Mouse (Mus musculus) midbrain, embryonic 13.5 days (tissue): Measurements from ENCODE around the gene Col3a1. TPM values are rescaled to one million over a fixed set of nuclear protein-coding genes. Genes with fewer than 3 reads are reported as not detected.

ENCODE experiments used
- microRNA-seq: library from miRNA; unstranded; fragments of <30 nt; microRNA quantifications from one replicate; pipeline ENCODE4, GENCODE M21; 2016
- polyA plus RNA-seq: library from polyadenylated mRNA; unstranded; fragments of >200 nt; fragmentation: Nextera tagmentation; extraction: Ambion mirVana; gene quantifications from 2 replicates; pipeline ENCODE4 v1.2.1, GENCODE M21; 2015

The Col3a1 gene
- polyA plus RNA-seq, 1 experiment from 2014 or later, result 184 TPM

Small RNA genes lying within 50 kb of the gene (microRNA-seq; reads per million reads assigned to microRNA genes)
- not detected for gene Gm47302

Other genes starting within 250 kb of the Col3a1 start
- 13.8 and 16.5 TPM in 2 replicates for gene Col5a2, start 191.7 kb downstream of the Col3a1 start, polyA plus RNA-seq